Mouse (Mus musculus) liver, postnatal 0 days (tissue): ENCODE measurements around the gene Calu. TPM values are rescaled to one million over a fixed set of nuclear protein-coding genes. Genes with fewer than 3 reads are reported as not detected.
"Not testable (repeated sequence)": the region's sequence is repeated elsewhere in the genome, so short reads cannot be mapped to it uniquely, and the experiment has no call there.

Source experiments
- ATAC-seq: fragments of 200-750 bp; cut with Nextera tagmentation; 2 replicates; pipeline ENCODE4 v1.8.0; 2017; ENCODE audit warnings: mild to moderate bottlenecking, moderate library complexity
- DNase-seq: peaks from one replicate; pipeline ENCODE4 v3.0.0-alpha.2; 2016
- H3K27ac ChIP-seq: fragments of 300-500 bp; sonication (generic); 2 replicates; pipeline ENCODE4 v1.5.1; 2014; ENCODE audit warnings: antibody characterized with exemption, moderate library complexity, mild to moderate bottlenecking, low read depth
- H3K27me3 ChIP-seq: fragments of 300-500 bp; sonication (generic); 2 replicates; pipeline ENCODE4 v1.6.1; 2014; ENCODE audit warnings: low read length, control low read depth, mixed read lengths; ENCODE audit not compliant: insufficient read depth
- H3K36me3 ChIP-seq: fragments of 300-500 bp; sonication (generic); replicated peaks from 2 replicates; pipeline ENCODE4 v1.6.1; 2014; ENCODE audit warnings: mild to moderate bottlenecking, control low read depth, low read length, moderate library complexity, mixed read lengths; ENCODE audit not compliant: insufficient read depth
- H3K4me1 ChIP-seq: fragments of 300-500 bp; sonication (generic); 2 replicates; pipeline ENCODE4 v1.6.1; 2014; ENCODE audit warnings: antibody characterized with exemption, mild to moderate bottlenecking, control low read depth; ENCODE audit not compliant: insufficient read depth
- H3K4me2 ChIP-seq: fragments of 300-500 bp; sonication (generic); 2 replicates; pipeline ENCODE4 v1.6.1; 2014; ENCODE audit warnings: low read depth, mild to moderate bottlenecking, low read length, moderate library complexity, mixed read lengths
- H3K4me3 ChIP-seq: fragments of 300-500 bp; sonication (generic); 2 replicates; pipeline ENCODE4 v1.5.1; 2014; ENCODE audit warnings: low read depth, low read length
- H3K9ac ChIP-seq: fragments of 300-500 bp; sonication (generic); replicated peaks from 2 replicates; pipeline ENCODE4 v1.6.1; 2014; ENCODE audit warnings: mild to moderate bottlenecking, moderate library complexity
- H3K9me3 ChIP-seq: fragments of 300-500 bp; sonication (generic); 2 replicates; pipeline ENCODE4 v1.6.1; 2016; ENCODE audit warnings: mild to moderate bottlenecking, control low read depth, low read length, mixed read lengths
- CTCF ChIP-seq: sonication (generic); IDR thresholded peaks from 2 replicates; pipeline ENCODE4 v1.5.1; 2016; ENCODE audit warnings: antibody characterized with exemption, low read depth
- EP300 ChIP-seq: IDR thresholded peaks from 2 replicates; pipeline ENCODE4 v1.6.1; 2016; ENCODE audit warnings: antibody characterized with exemption, low read depth, mild to moderate bottlenecking
- WGBS: fragments of 180-500 bp; shearing (Covaris S2); extraction: QIAGEN DNeasy Blood & Tissue Kit; methylation state at CpG from one replicate; pipeline ENCODE4 v1.1.7; 2014; ENCODE audit not compliant: insufficient replicate concordance; 5-methylcytosine and 5-hydroxymethylcytosine counted together
- polyA plus RNA-seq: library from polyadenylated mRNA; unstranded; fragments of >200 nt; fragmentation: Nextera tagmentation; extraction: Ambion mirVana; gene quantifications from 2 replicates; pipeline ENCODE4 v1.2.1, GENCODE M21; 2015

Calu gene
- polyA plus RNA-seq, 1 experiment from 2014 or later, result 63.8 TPM

DNA sequence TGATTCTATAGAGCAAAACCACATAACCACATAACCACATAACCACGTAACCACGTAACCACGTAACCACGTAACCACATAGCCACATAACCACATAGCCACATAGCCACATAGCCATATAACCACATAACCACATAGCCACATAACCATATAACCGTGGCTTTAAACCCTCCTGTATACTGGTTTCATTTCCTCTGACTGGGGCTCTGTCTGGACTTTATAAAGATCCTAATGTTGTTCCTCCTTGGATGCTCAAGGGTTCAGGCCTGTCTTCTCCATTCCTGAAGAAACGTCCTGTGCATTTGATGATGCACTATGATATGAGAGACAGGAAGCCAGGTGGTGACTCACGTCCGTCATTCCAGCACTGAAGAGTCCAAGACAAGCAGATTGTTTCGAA, 20.9 kb upstream of the Calu start:
- H3K36me3 ChIP-seq, result no peaks in the 10 kb centered on the region
- H3K9me3 ChIP-seq, result no peaks in the 10 kb centered on the region
- ATAC-seq (no peak), DNase-seq (no peak)
- H3K4me3 ChIP-seq, result no peak overlapping the region
- 56% methylated on average over 9 of the region's 9 CpGs for WGBS
- no peak overlapping the region for H3K4me2 ChIP-seq
- no peaks in the 10 kb centered on the region for H3K27me3 ChIP-seq
- no peak overlapping the region for H3K27ac ChIP-seq
- no peak overlapping the region for H3K9ac ChIP-seq
- no peak for TF ChIP-seq EP300
- no peak for TF ChIP-seq CTCF
- H3K4me1 ChIP-seq, result no peaks in the 10 kb centered on the region

- no peaks in the 10 kb centered on the region for H3K9me3 ChIP-seq
- TF ChIP-seq CTCF, result no peak
- no peak for TF ChIP-seq EP300
- no peaks in the 10 kb centered on the region for H3K36me3 ChIP-seq
- H3K27ac ChIP-seq, result no peak overlapping the region
- no peak overlapping the region for H3K4me2 ChIP-seq
- no peaks in the 10 kb centered on the region for H3K27me3 ChIP-seq
- DNase-seq, result no peak
- H3K9ac ChIP-seq, result no peak overlapping the region
- ATAC-seq, result no peak
- no peaks in the 10 kb centered on the region for H3K4me1 ChIP-seq
- WGBS, result 34% methylated on average over 4 of the region's 4 CpGs
- H3K4me3 ChIP-seq, result no peak overlapping the region
Observed at GRCm38 (mm10) chr6:29329514-29329913, 18.4 kb upstream of the Calu start.

- H3K9ac ChIP-seq, H3K27ac ChIP-seq, H3K27me3 ChIP-seq, H3K36me3 ChIP-seq, ATAC-seq, DNase-seq, H3K4me3 ChIP-seq, H3K4me2 ChIP-seq, H3K9me3 ChIP-seq: not testable (repeated sequence)
- H3K4me1 ChIP-seq, result peaks cover 12% of the 10 kb centered on the region
- WGBS, result 92% methylated on average over 2 of the region's 2 CpGs
Observed at GRCm38 (mm10) chr6:29346512-29346911, 1.4 kb upstream of the Calu start.

- ATAC-seq, result no peak
- WGBS, result 37% methylated on average over 7 of the region's 7 CpGs
Observed at GRCm38 (mm10) chr6:29347189-29347588, 680 bp upstream of the Calu start.

GRCm38 (mm10) chr6:29348371-29348724, 479 bp downstream of the Calu start:
- H3K9ac ChIP-seq, result peak overlapping the region; percentile 85
- no peaks in the 10 kb centered on the region for H3K36me3 ChIP-seq
- WGBS, result under 1% methylated on average over 15 of the region's 15 CpGs
- no peaks in the 10 kb centered on the region for H3K9me3 ChIP-seq
- ATAC-seq (peak; percentile 3), DNase-seq (no peak)
- peak overlapping the region; percentile 87 for H3K4me2 ChIP-seq
- peaks cover 19% of the 10 kb centered on the region for H3K4me1 ChIP-seq
- TF ChIP-seq CTCF (no peak), EP300 (no peak)
- peak overlapping the region; percentile 77 for H3K4me3 ChIP-seq
- peak overlapping the region; percentile 80 for H3K27ac ChIP-seq
- H3K27me3 ChIP-seq, result no peaks in the 10 kb centered on the region

More at GRCm38 (mm10) chr6:29347189-29347588, 680 bp upstream of the Calu start:
- H3K9ac ChIP-seq, result peak overlapping the region; percentile 85
- no peak for TF ChIP-seq EP300
- TF ChIP-seq CTCF, result no peak
- H3K27me3 ChIP-seq, result no peaks in the 10 kb centered on the region
- peak overlapping the region; percentile 87 for H3K4me2 ChIP-seq
- no peaks in the 10 kb centered on the region for H3K9me3 ChIP-seq
- H3K36me3 ChIP-seq, result no peaks in the 10 kb centered on the region
- H3K4me1 ChIP-seq, result peaks cover 12% of the 10 kb centered on the region
- peak overlapping the region; percentile 92 for H3K27ac ChIP-seq
- peak overlapping the region; percentile 77 for H3K4me3 ChIP-seq
- DNase-seq, result no peak

GRCm38 (mm10) chr6:29351613-29352012, 3.7 kb downstream of the Calu start:
- no peaks in the 10 kb centered on the region for H3K27me3 ChIP-seq

DNA sequence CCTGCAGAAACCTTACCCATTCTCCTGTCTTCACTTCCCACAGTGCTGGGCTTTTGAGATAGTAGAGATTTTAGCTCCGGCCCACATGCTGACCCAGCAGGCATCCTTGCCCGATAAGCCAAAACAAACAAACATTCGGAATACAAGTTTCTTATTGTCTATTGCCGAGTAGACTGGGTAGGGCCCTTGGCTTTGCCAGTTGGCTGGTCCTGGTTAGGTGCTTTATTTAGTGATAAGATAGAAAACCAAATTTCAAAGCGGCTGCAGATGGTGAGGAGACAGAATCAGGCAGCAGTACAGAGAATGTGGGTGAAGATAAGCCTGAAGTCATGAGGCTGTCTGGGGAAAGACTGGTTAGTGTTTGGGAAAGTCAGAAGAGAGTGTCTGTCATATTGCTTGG, 4.9 kb downstream of the Calu start:
- Histone ChIP-seq H3K4me1 (peaks cover 14% of the 10 kb centered on the region; the same call in 1 of the 2 replicates), H3K27ac (no peak overlapping the region), H3K9me3 (no peaks in the 10 kb centered on the region), H3K27me3 (no peaks in the 10 kb centered on the region), H3K4me2 (peak overlapping the region; percentile 28; the same call in 1 of the 2 replicates), H3K9ac (no peak overlapping the region), H3K36me3 (peaks cover 15% of the 10 kb centered on the region), H3K4me3 (no peak overlapping the region)
- 28% methylated on average over 5 of the region's 5 CpGs for WGBS
- TF ChIP-seq EP300, result no peak; the same call in 1 of the 2 replicates
- no peak for TF ChIP-seq CTCF
- no peak for ATAC-seq
- no peak for DNase-seq

More at GRCm38 (mm10) chr6:29351613-29352012, 3.7 kb downstream of the Calu start:
- H3K9ac ChIP-seq, result no peak overlapping the region
- H3K4me3 ChIP-seq, result no peak overlapping the region
- peaks cover 5% of the 10 kb centered on the region; the same call in 1 of the 2 replicates for H3K36me3 ChIP-seq
- ATAC-seq (no peak), DNase-seq (no peak)
- H3K27ac ChIP-seq, result no peak overlapping the region
- no peaks in the 10 kb centered on the region for H3K9me3 ChIP-seq
- TF ChIP-seq CTCF (peak; percentile 45), EP300 (no peak)
- no peak overlapping the region for H3K4me2 ChIP-seq
- H3K4me1 ChIP-seq, result peaks cover 19% of the 10 kb centered on the region
